Mouse (Mus musculus) lung, embryonic 15.5 days (tissue): ENCODE results near the gene Cbx6. TPM values are rescaled to one million over a fixed set of nuclear protein-coding genes. Genes with fewer than 3 reads are reported as not detected.

Source experiments
- ATAC-seq: fragments of 200-750 bp; cut with Nextera tagmentation; 2 replicates; pipeline ENCODE4 v1.8.0; 2017; ENCODE audit warnings: moderate number of reproducible peaks, borderline replicate concordance; ENCODE audit not compliant: low FRiP score, low TSS enrichment; ENCODE audit errors: extremely low read depth
- H3K27ac ChIP-seq: fragments of 300-500 bp; sonication (generic); 2 replicates; pipeline ENCODE4 v1.5.1; 2015; ENCODE audit warnings: moderate library complexity, mild to moderate bottlenecking, inconsistent platforms
- H3K27me3 ChIP-seq: fragments of 300-500 bp; sonication (generic); 2 replicates; pipeline ENCODE4 v1.6.1; 2015; ENCODE audit warnings: inconsistent platforms
- H3K36me3 ChIP-seq: fragments of 300-500 bp; sonication (generic); 2 replicates; pipeline ENCODE4 v1.6.1; 2015; ENCODE audit warnings: inconsistent platforms
- H3K4me1 ChIP-seq: fragments of 300-500 bp; sonication (generic); 2 replicates; pipeline ENCODE4 v1.6.1; 2015; ENCODE audit warnings: inconsistent platforms
- H3K4me2 ChIP-seq: fragments of 300-500 bp; sonication (generic); 2 replicates; pipeline ENCODE4 v1.6.1; 2015; ENCODE audit warnings: inconsistent platforms, mild to moderate bottlenecking, moderate library complexity
- H3K4me3 ChIP-seq: fragments of 300-500 bp; sonication (generic); 2 replicates; pipeline ENCODE4 v1.5.1; 2015; ENCODE audit warnings: mild to moderate bottlenecking, inconsistent platforms
- H3K9ac ChIP-seq: fragments of 300-500 bp; sonication (generic); 2 replicates; pipeline ENCODE4 v1.6.1; 2015; ENCODE audit warnings: inconsistent platforms
- H3K9me3 ChIP-seq: fragments of 300-500 bp; sonication (generic); 2 replicates; pipeline ENCODE4 v1.6.1; 2016; ENCODE audit warnings: inconsistent platforms
- WGBS: fragments of 180-500 bp; shearing (Covaris S2); methylation state at CpG from one replicate; pipeline ENCODE4 v1.1.7; 2015; 5-methylcytosine and 5-hydroxymethylcytosine counted together
- polyA plus RNA-seq: library from polyadenylated mRNA; unstranded; fragments of >200 nt; fragmentation: Nextera tagmentation; extraction: Ambion mirVana; gene quantifications from 2 replicates; pipeline ENCODE4 v1.2.1, GENCODE M21; 2015

The Cbx6 gene
- polyA plus RNA-seq, 1 experiment from 2014 or later = 73.8 TPM

GRCm38 (mm10) chr15:79858979-79859378 lies 24.5 kb upstream of the Cbx6 start:
- ATAC-seq = no peak
- 64% methylated on average over 5 of the region's 5 CpGs for WGBS
- H3K27ac ChIP-seq = no peak overlapping the region

DNA sequence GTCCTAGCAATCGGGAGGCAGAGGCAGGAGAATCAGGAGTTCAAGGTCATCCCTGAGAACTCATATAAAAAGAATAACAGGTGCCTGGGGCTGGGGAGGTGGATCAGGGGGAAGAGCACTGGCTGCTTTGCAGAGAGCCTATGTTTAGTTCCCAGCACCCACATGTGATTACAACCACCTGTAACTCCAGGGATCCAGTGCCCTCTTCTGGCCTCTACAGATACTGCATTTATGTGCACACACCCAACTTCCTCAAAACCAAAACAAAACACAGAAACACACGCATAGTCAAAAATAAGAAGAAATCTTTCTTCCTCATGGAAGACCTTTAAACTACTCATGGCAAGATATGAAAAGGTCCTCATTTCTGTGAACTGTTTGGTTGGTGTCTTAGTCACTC lies 15.7 kb upstream of the Cbx6 start:
- Histone ChIP-seq H3K4me1 (peaks cover 10% of the 10 kb centered on the region), H3K4me3 (no peak overlapping the region), H3K4me2 (no peak overlapping the region), H3K27me3 (no peaks in the 10 kb centered on the region), H3K27ac (no peak overlapping the region), H3K36me3 (no peaks in the 10 kb centered on the region), H3K9ac (no peak overlapping the region), H3K9me3 (no peaks in the 10 kb centered on the region)
- 86% methylated on average over 2 of the region's 2 CpGs for WGBS
- no peak for ATAC-seq

More at GRCm38 (mm10) chr15:79858979-79859378, 24.5 kb upstream of the Cbx6 start:
- Histone ChIP-seq H3K4me2 (no peak overlapping the region), H3K36me3 (no peaks in the 10 kb centered on the region), H3K27me3 (no peaks in the 10 kb centered on the region), H3K9me3 (no peaks in the 10 kb centered on the region), H3K4me1 (no peaks in the 10 kb centered on the region), H3K9ac (no peak overlapping the region), H3K4me3 (no peak overlapping the region)

- no peak overlapping the region for H3K9ac ChIP-seq
- 0 out of 2 replicates have a peak overlapping the region, but pooled peaks have one; percentile 18 for H3K27ac ChIP-seq
- H3K4me1 ChIP-seq = peaks cover 10% of the 10 kb centered on the region
- H3K4me3 ChIP-seq = no peak overlapping the region
- no peaks in the 10 kb centered on the region for H3K27me3 ChIP-seq
- peak; percentile 81 for ATAC-seq
- 34% methylated on average over 5 of the region's 5 CpGs for WGBS
- H3K4me2 ChIP-seq = no peak overlapping the region
- H3K9me3 ChIP-seq = no peaks in the 10 kb centered on the region
- no peaks in the 10 kb centered on the region for H3K36me3 ChIP-seq
Observed at GRCm38 (mm10) chr15:79847100-79847499, 12.6 kb upstream of the Cbx6 start.

GRCm38 (mm10) chr15:79845986-79846385 lies 11.5 kb upstream of the Cbx6 start:
- H3K4me2 ChIP-seq = no peak overlapping the region
- no peaks in the 10 kb centered on the region for H3K27me3 ChIP-seq
- no peak overlapping the region for H3K9ac ChIP-seq
- H3K27ac ChIP-seq = no peak overlapping the region
- no peaks in the 10 kb centered on the region for H3K9me3 ChIP-seq
- no peak overlapping the region for H3K4me3 ChIP-seq
- peaks cover 10% of the 10 kb centered on the region for H3K4me1 ChIP-seq
- no peaks in the 10 kb centered on the region for H3K36me3 ChIP-seq
- 59% methylated on average over 4 of the region's 4 CpGs for WGBS
- ATAC-seq = no peak

DNA sequence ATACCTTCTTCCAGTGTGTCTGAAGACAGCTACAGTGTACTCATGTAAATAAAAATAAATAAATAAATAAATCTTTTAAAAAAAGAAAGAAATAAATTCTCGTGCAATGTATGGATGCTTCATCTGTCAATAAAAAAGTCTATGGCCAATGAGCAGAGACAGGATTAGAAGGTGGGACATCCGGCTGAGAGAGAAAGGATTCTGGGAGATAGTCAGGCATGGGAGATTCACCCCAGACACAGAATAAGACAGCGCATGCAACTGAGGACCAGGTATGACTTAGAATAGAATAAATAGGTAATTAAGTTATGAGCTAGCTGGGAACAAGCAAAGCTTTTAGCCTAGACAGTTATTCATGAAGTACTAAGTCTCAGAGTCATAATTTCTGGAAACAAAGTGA lies 8.5 kb upstream of the Cbx6 start:
- Histone ChIP-seq H3K27me3 (no peaks in the 10 kb centered on the region), H3K9me3 (no peaks in the 10 kb centered on the region), H3K4me1 (peaks cover 10% of the 10 kb centered on the region), H3K4me2 (no peak overlapping the region), H3K4me3 (no peak overlapping the region), H3K36me3 (no peaks in the 10 kb centered on the region), H3K27ac (no peak overlapping the region), H3K9ac (no peak overlapping the region)
- ATAC-seq = no peak
- 79% methylated on average over 3 of the region's 3 CpGs for WGBS

DNA sequence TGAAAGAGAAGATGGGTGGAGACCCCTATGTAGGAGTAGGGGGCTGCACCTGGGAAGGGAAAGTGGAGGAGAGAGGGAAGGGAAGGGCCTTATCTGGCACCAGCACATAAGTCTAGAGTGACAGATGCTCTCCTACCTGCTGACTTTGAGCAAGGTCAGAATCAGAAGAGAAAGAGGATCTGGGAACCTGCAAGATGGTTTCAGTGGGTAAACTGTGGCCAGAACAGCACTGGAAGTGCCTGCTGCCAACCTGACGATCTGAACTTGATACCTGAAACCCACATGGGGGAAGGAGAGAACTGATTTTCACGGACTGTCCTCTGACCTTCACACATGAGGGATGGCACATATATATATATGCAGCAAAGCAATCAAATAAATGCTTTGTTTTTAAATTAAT lies 5.8 kb upstream of the Cbx6 start:
- Histone ChIP-seq H3K4me2 (no peak overlapping the region), H3K27me3 (no peaks in the 10 kb centered on the region), H3K4me1 (0 out of 2 replicates have a peak, but pooled peaks cover 1% of the 10 kb centered on the region), H3K9me3 (no peaks in the 10 kb centered on the region), H3K27ac (no peak overlapping the region), H3K9ac (no peak overlapping the region), H3K4me3 (no peak overlapping the region), H3K36me3 (no peaks in the 10 kb centered on the region)
- 57% methylated on average over 2 of the region's 2 CpGs for WGBS
- no peak for ATAC-seq

- no peak overlapping the region for H3K9ac ChIP-seq
- peaks cover 39% of the 10 kb centered on the region for H3K4me1 ChIP-seq
- H3K4me2 ChIP-seq = peak overlapping the region; percentile 89
- 40% methylated on average over 9 of the region's 9 CpGs for WGBS
- H3K9me3 ChIP-seq = no peaks in the 10 kb centered on the region
- H3K4me3 ChIP-seq = peak overlapping the region; percentile 85; the same call in 1 of the 2 replicates
- H3K27ac ChIP-seq = peak overlapping the region; percentile 95
- no peaks in the 10 kb centered on the region for H3K27me3 ChIP-seq
- no peak for ATAC-seq
- H3K36me3 ChIP-seq = peaks cover 8% of the 10 kb centered on the region; the same call in 1 of the 2 replicates
Observed at GRCm38 (mm10) chr15:79834881-79835260, 383 bp upstream of the Cbx6 start.

DNA sequence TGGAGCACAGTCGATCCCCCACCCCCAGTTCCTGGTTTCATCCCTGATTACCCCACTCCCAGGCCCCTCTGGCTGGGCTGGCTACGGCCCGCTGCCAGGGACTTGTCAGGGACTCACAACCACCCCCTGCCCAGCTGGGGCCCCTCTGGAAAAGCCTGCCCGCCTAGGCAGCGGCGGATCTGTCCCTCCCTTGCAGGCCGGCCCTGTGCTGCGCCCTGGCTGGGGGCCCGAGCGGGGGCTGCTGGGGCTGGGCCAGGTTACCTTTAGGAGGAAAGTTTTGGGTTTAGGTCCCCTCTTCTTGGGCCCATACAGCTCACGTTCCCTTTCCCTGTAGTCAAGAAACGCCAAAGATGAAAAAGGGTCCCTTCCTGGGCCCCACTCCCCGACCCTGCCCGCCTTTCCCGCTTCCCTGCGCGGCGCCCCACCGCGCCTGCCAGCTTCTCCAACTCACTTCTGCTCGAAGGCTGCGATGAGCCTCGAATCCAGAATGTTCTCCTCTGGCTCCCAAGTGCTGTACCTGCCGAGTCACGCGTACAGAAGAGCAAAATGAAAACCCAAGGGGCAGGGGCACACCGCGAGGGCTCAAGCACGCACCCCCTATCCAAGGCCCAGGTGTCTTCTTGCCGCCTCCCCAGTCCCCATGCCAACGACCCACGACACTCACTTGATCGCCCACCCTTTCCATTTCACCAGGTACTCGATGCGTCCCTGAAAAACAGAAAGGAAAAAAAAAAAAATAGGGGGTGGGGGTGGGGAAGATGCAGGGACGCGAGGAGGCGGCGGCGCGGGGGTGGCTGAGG lies 1.0 kb downstream of the Cbx6 start:
- Histone ChIP-seq H3K27ac (peak overlapping the region; percentile 95), H3K9ac (peak overlapping the region; percentile 89), H3K36me3 (peaks cover 13% of the 10 kb centered on the region; the same call in 1 of the 2 replicates), H3K4me1 (peaks cover 52% of the 10 kb centered on the region), H3K27me3 (no peaks in the 10 kb centered on the region), H3K9me3 (no peaks in the 10 kb centered on the region), H3K4me2 (peak overlapping the region; percentile 89), H3K4me3 (peak overlapping the region; percentile 85)
- under 1% methylated on average over 39 of the region's 41 CpGs for WGBS
- ATAC-seq = peak; percentile 55

DNA sequence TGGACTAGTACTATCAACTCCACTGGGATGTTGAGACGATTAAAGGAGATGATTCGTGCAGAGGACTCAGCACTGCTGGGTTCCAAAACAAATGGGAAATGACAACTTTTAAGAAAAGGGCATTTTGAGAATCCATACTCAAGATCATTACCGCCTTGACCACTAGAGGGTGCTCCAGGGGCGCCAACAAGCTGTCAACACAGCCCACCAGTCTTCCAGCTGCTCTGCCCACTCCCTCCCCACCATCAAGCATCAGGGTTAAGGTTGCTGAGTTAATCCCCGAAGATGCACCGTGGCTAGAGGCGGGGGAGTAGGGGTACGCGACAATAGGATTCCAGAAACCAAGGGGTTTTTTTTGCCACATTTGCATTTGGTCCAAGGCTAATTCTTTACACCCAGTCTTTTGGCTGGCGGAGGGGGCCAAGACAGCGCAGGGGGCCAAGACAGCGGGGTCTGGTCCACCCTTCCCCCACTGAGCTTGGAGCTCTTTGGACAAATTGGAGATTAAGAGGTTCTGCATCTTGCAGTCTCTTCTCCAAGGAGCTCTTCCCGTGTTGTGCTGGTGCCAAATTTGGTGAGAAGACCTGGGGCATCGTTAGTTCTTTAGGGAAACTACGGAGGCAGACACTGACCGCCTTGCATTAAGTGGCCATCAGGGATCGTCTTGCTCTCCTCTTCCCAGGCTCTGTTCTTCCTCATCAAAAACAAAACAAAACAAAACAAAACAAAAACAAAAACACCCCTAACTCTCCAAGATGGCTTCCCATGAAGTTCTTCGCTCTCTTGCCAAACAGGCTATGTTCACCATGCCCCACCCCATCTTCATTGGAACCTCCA lies 2.2 kb downstream of the Cbx6 start:
- H3K27ac ChIP-seq = peak overlapping the region; percentile 95
- peak overlapping the region; percentile 89 for H3K9ac ChIP-seq
- ATAC-seq = no peak
- no peaks in the 10 kb centered on the region for H3K27me3 ChIP-seq
- peak overlapping the region; percentile 89 for H3K4me2 ChIP-seq
- 28% methylated on average over 18 of the region's 18 CpGs for WGBS
- H3K9me3 ChIP-seq = no peaks in the 10 kb centered on the region
- peak overlapping the region; percentile 85 for H3K4me3 ChIP-seq
- peaks cover 23% of the 10 kb centered on the region for H3K36me3 ChIP-seq
- peaks cover 64% of the 10 kb centered on the region for H3K4me1 ChIP-seq

DNA sequence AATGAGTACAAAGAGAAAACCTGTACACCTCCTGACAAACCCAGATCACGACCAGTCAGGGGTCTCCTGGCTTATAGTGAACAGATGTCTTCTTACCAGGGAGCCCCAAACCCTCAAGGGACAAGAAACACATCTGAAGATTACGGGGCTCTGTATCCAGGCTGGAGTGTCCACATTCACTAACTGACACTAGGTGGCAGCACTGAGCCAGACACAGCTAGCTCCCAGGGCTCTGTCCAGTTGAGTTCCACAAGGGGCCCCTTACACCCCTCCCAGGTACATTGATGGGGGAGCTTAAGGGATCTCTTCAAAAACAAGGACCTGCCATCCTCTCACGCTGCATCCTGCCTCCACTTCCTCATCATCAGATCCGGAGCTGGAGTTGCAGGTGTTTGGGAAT lies 4.1 kb downstream of the Cbx6 start:
- Histone ChIP-seq H3K36me3 (peaks cover 38% of the 10 kb centered on the region), H3K27ac (no peak overlapping the region), H3K27me3 (no peaks in the 10 kb centered on the region), H3K4me1 (peaks cover 74% of the 10 kb centered on the region), H3K9me3 (no peaks in the 10 kb centered on the region), H3K4me2 (no peak overlapping the region), H3K4me3 (no peak overlapping the region), H3K9ac (no peak overlapping the region)
- WGBS = 7% methylated on average over 4 of the region's 4 CpGs
- no peak for ATAC-seq

DNA sequence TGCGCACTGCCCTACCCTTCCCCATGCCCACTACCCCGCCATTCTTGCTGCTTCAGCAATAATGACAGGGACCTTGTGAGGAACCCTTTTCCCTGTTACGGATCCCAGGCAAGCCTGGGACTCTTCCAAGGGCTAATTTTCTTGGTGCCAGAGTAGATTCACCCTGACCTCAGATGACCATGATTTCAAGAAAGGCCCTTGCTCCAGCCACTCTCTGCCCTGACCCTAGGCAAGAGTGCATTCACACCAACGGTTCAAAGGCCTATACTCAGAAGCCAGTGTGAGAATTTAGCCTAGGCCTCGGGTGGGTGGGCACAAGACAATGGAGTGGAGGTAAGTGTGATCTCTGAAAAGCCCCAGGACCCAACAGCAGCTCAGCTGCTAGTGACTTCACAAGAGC lies 5.1 kb downstream of the Cbx6 start:
- Histone ChIP-seq H3K27me3 (no peaks in the 10 kb centered on the region), H3K4me3 (no peak overlapping the region), H3K4me2 (no peak overlapping the region), H3K9me3 (no peaks in the 10 kb centered on the region), H3K4me1 (peaks cover 69% of the 10 kb centered on the region), H3K27ac (no peak overlapping the region), H3K36me3 (peaks cover 41% of the 10 kb centered on the region), H3K9ac (no peak overlapping the region)
- no peak for ATAC-seq
- 76% methylated on average over 5 of the region's 5 CpGs for WGBS
